Mouse (Mus musculus) CH12.LX (cell line): Measurements from ENCODE around the gene Cpb2. TPM values are rescaled to one million over a fixed set of nuclear protein-coding genes. Genes with fewer than 3 reads are reported as not detected.

Source experiments
- DNase-seq: peaks from one replicate; pipeline ENCODE4 v3.0.0-alpha.2; 2013; ENCODE audit errors: extremely low read depth
- H3K27ac ChIP-seq: 2 replicates; pipeline ENCODE4 v1.5.1; 2012; ENCODE audit warnings: low read depth, mild to moderate bottlenecking, control low read depth, moderate library complexity; ENCODE audit not compliant: insufficient read depth
- H3K27me3 ChIP-seq: replicated peaks from 2 replicates; pipeline ENCODE3; 2012; ENCODE audit warnings: inconsistent platforms
- H3K36me3 ChIP-seq, 2 experiments: replicated peaks in 1 of 2; 2 replicates each; pipeline versions ENCODE3 to v1.6.1; 2012; ENCODE audit warnings: inconsistent platforms in 1 of 2, low read length in 1 of 2, mild to moderate bottlenecking in 1 of 2, mixed read lengths in 1 of 2, moderate library complexity in 1 of 2; ENCODE audit not compliant: control insufficient read depth in 1 of 2, insufficient read depth in 1 of 2
- H3K4me1 ChIP-seq, 2 experiments: 2 replicates each; pipeline ENCODE4 v1.6.1; 2012; ENCODE audit warnings: inconsistent platforms in 1 of 2, moderate library complexity in 1 of 2; ENCODE audit not compliant: insufficient read depth in 2 of 2, control insufficient read depth in 1 of 2
- H3K4me2 ChIP-seq: 2 replicates; pipeline ENCODE4 v1.6.1; 2012; ENCODE audit warnings: low read depth, mild to moderate bottlenecking, control low read depth; ENCODE audit not compliant: poor library complexity, insufficient read depth, severe bottlenecking
- H3K4me3 ChIP-seq, 3 experiments: fragments of 150-350 bp in 1 of 3; sonication (generic) in 1 of 3; replicated peaks in 1 of 3; 2 replicates each; pipeline versions ENCODE3 to v1.5.1; 2011 to 2012; ENCODE audit warnings: low read depth in 2 of 3, low read length in 2 of 3, mild to moderate bottlenecking in 2 of 3, moderate library complexity in 2 of 3, control low read depth in 1 of 3, improper control_type of control experiment in 1 of 3, inconsistent platforms in 1 of 3, mixed read lengths in 1 of 3; ENCODE audit not compliant: poor library complexity in 1 of 3
- H3K79me2 ChIP-seq: replicated peaks from 2 replicates; pipeline ENCODE4 v1.6.1; 2012; ENCODE audit warnings: mild to moderate bottlenecking, moderate library complexity; ENCODE audit not compliant: control insufficient read depth, poor library complexity, insufficient read depth, severe bottlenecking; ENCODE audit errors: extremely low read depth
- H3K9ac ChIP-seq: 2 replicates; pipeline ENCODE4 v1.6.1; 2012; ENCODE audit warnings: low read depth, mild to moderate bottlenecking, control low read depth, moderate library complexity; ENCODE audit not compliant: insufficient read depth
- H3K9me3 ChIP-seq: replicated peaks from 2 replicates; pipeline ENCODE3; 2012; ENCODE audit warnings: low read length, inconsistent platforms, mixed read lengths
- BHLHE40 ChIP-seq: IDR thresholded peaks from 2 replicates; pipeline ENCODE4 v1.6.1; 2011; ENCODE audit warnings: mild to moderate bottlenecking, low read depth, low read length, improper control_type of control experiment
- CHD2 ChIP-seq: IDR thresholded peaks from 2 replicates; pipeline ENCODE4 v1.6.1; 2011; ENCODE audit warnings: low read length, improper control_type of control experiment
- CTCF ChIP-seq, 2 experiments: IDR thresholded peaks in 1 of 2; conservative IDR thresholded peaks in 1 of 2; 2 replicates each; pipeline ENCODE4 v1.5.1; 2011 to 2012; ENCODE audit warnings: low read depth in 2 of 2, low read length in 2 of 2, improper control_type of control experiment in 1 of 2, inconsistent platforms in 1 of 2, mild to moderate bottlenecking in 1 of 2, moderate library complexity in 1 of 2
- ETS1 ChIP-seq: conservative IDR thresholded peaks from 2 replicates; pipeline ENCODE4 v1.6.1; 2012; ENCODE audit warnings: low read depth, mild to moderate bottlenecking, inconsistent platforms, low read length, improper control_type of control experiment, moderate library complexity
- GABPA ChIP-seq: IDR thresholded peaks from 2 replicates; pipeline ENCODE4 v1.6.1; 2012; ENCODE audit warnings: low read depth, low read length, improper control_type of control experiment, inconsistent platforms; ENCODE audit not compliant: insufficient replicate concordance
- HCFC1 ChIP-seq: IDR thresholded peaks from 2 replicates; pipeline ENCODE4 v1.6.1; 2012; ENCODE audit warnings: low read depth, mild to moderate bottlenecking, inconsistent platforms, low read length, improper control_type of control experiment
- IRF4 ChIP-seq: IDR thresholded peaks from 2 replicates; pipeline ENCODE4 v1.6.1; 2014; ENCODE audit warnings: low read depth, mild to moderate bottlenecking, inconsistent platforms, low read length, improper control_type of control experiment
- JUN ChIP-seq: IDR thresholded peaks from 2 replicates; pipeline ENCODE4 v1.6.1; 2011; ENCODE audit warnings: low read depth, mild to moderate bottlenecking, low read length, improper control_type of control experiment, moderate library complexity; ENCODE audit not compliant: insufficient read depth
- KAT2A ChIP-seq: IDR thresholded peaks from 2 replicates; pipeline ENCODE4 v1.6.1; 2012; ENCODE audit warnings: low read length, improper control_type of control experiment, inconsistent platforms; ENCODE audit not compliant: insufficient replicate concordance
- MAFK ChIP-seq: IDR thresholded peaks from 2 replicates; pipeline ENCODE4 v1.6.1; 2011; ENCODE audit warnings: low read length, improper control_type of control experiment; ENCODE audit not compliant: insufficient replicate concordance
- MAX ChIP-seq: IDR thresholded peaks from 2 replicates; pipeline ENCODE4 v1.6.1; 2011; ENCODE audit warnings: low read length, improper control_type of control experiment
- MEF2A ChIP-seq: IDR thresholded peaks from 2 replicates; pipeline ENCODE4 v1.6.1; 2014; ENCODE audit warnings: low read depth, mild to moderate bottlenecking, inconsistent platforms, low read length, improper control_type of control experiment, borderline replicate concordance
- MYC ChIP-seq: IDR thresholded peaks from 2 replicates; pipeline ENCODE4 v1.6.1; 2011; ENCODE audit warnings: low read depth, mild to moderate bottlenecking, improper control_type of control experiment, low read length
- NELFE ChIP-seq: IDR thresholded peaks from 2 replicates; pipeline ENCODE4 v1.6.1; 2011; ENCODE audit warnings: low read depth, low read length, improper control_type of control experiment
- PAX5 ChIP-seq: IDR thresholded peaks from 2 replicates; pipeline ENCODE4 v1.6.1; 2012; ENCODE audit warnings: low read length, inconsistent platforms, mixed read lengths
- POLR2AphosphoS2 ChIP-seq: IDR thresholded peaks from 2 replicates; pipeline ENCODE4 v1.6.1; 2011; ENCODE audit warnings: low read depth, low read length, improper control_type of control experiment
- RAD21 ChIP-seq: IDR thresholded peaks from 2 replicates; pipeline ENCODE4 v1.6.1; 2011; ENCODE audit warnings: low read depth, mild to moderate bottlenecking, low read length, improper control_type of control experiment, moderate library complexity
- RCOR1 ChIP-seq: conservative IDR thresholded peaks from 2 replicates; pipeline ENCODE4 v1.6.1; 2012; ENCODE audit warnings: low read depth, mild to moderate bottlenecking, inconsistent platforms, low read length, improper control_type of control experiment
- SIN3A ChIP-seq: IDR thresholded peaks from 2 replicates; pipeline ENCODE4 v1.6.1; 2012; ENCODE audit warnings: low read length, improper control_type of control experiment, inconsistent platforms
- TBP ChIP-seq: conservative IDR thresholded peaks from 2 replicates; pipeline ENCODE4 v1.6.1; 2011; ENCODE audit warnings: low read depth, low read length, improper control_type of control experiment
- USF2 ChIP-seq: conservative IDR thresholded peaks from 2 replicates; pipeline ENCODE4 v1.6.1; 2011; ENCODE audit warnings: low read depth, low read length, improper control_type of control experiment
- ZKSCAN1 ChIP-seq: IDR thresholded peaks from 2 replicates; pipeline ENCODE4 v1.6.1; 2012; ENCODE audit warnings: low read depth, inconsistent platforms, low read length, improper control_type of control experiment, borderline replicate concordance
- ZMIZ1 ChIP-seq: IDR thresholded peaks from 2 replicates; pipeline ENCODE4 v1.6.1; 2012; ENCODE audit warnings: low read depth, mild to moderate bottlenecking, inconsistent platforms, low read length, improper control_type of control experiment
- ZNF384 ChIP-seq: IDR thresholded peaks from 2 replicates; pipeline ENCODE4 v1.6.1; 2012; ENCODE audit warnings: low read depth, low read length, improper control_type of control experiment, inconsistent platforms
- dilution Hi-C: fragments of 300-500 bp; cut with MboI; formaldehyde crosslinking; loops from 2 replicates; pipeline ENCODE4 v1.14.3; 2020; ENCODE audit warnings: low sequenced_read_pairs; ENCODE audit not compliant: extremely low pct_unique_long_range_greater_than_20kb, extremely low pct_ligation_motif_present
- in situ Hi-C: fragments of 300-500 bp; cut with MboI; formaldehyde crosslinking; loops from 3 replicates; pipeline ENCODE4 v1.14.3; 2019; ENCODE audit warnings: low sequenced_read_pairs, low pct_ligation_motif_present, low pct_unique_long_range_greater_than_20kb, mixed read lengths
- polyA plus RNA-seq: library from polyadenylated mRNA; unstranded; fragments of >175 nt; gene quantifications from 2 replicates; pipeline ENCODE4 v1.2.1, GENCODE M21; 2012; ENCODE audit warnings: low read depth; ENCODE audit not compliant: insufficient read length
- total RNA-seq, 2 experiments: library from RNA; depleted of rRNA; stranded (reverse); fragments of 300-350 nt in 1 of 2; fragments of >200 nt in 1 of 2; gene quantifications; 2 replicates each; pipeline ENCODE4 v1.2.3; 2012 to 2014

Cpb2 gene
- total and polyA plus RNA-seq, 3 experiments = not detected

GRCm38 (mm10) chr14:75197660-75198059 lies 44.4 kb upstream of the Cpb2 start:
- DNase-seq = no peak
- Histone ChIP-seq H3K4me3 (no peak overlapping the region), H3K79me2 (peaks cover 53% of the 10 kb centered on the region), H3K27me3 (no peaks in the 10 kb centered on the region), H3K4me1 (peaks cover 22 to 57% of the 10 kb centered on the region in 2 experiments), H3K36me3 (peaks cover 38 to 89% of the 10 kb centered on the region in 2 experiments), H3K27ac (no peak overlapping the region), H3K9me3 (no peaks in the 10 kb centered on the region), H3K9ac (no peak overlapping the region), H3K4me2 (no peak overlapping the region)
- TF ChIP-seq MYC (no peak), HCFC1 (no peak), CHD2 (no peak), TBP (no peak), ZKSCAN1 (no peak), IRF4 (no peak), USF2 (no peak), NELFE (no peak), KAT2A (no peak), BHLHE40 (no peak), MEF2A (no peak)
- dilution Hi-C loops (no loop called here), in situ Hi-C loops (loop anchor here (10.0 kb wide), 1 partner anchor 143 kb away; no protein-coding TSS in a partner anchor)

- H3K4me2 ChIP-seq = no peak overlapping the region
- no peaks in the 10 kb centered on the region for H3K27me3 ChIP-seq
- H3K36me3 ChIP-seq = peaks cover 72 to 98% of the 10 kb centered on the region in 2 experiments
- no peak overlapping the region for H3K9ac ChIP-seq
- TF ChIP-seq IRF4 = no peak
- no peak for TF ChIP-seq NELFE
- no peak for TF ChIP-seq SIN3A
- no peak for TF ChIP-seq RAD21
- TF ChIP-seq PAX5 = no peak
- no peak for TF ChIP-seq GABPA
- TF ChIP-seq MEF2A = no peak
- no peak for TF ChIP-seq MYC
- TF ChIP-seq BHLHE40 = no peak
- no peak for TF ChIP-seq MAX
- TF ChIP-seq ZMIZ1 = no peak
- TF ChIP-seq CHD2 = no peak
- TF ChIP-seq MAFK = no peak
- TF ChIP-seq JUN = no peak
- no peak for TF ChIP-seq RCOR1
- TF ChIP-seq POLR2AphosphoS2 = no peak
- no peak for TF ChIP-seq CTCF (conservative IDR thresholded peaks at IDR 0.05 in 1 of 2, IDR thresholded peaks at IDR 0.05 in 1 of 2; ENCODE audit: low read depth in 2 of 2, low read length in 2 of 2)
- no peak for TF ChIP-seq ZNF384
- TF ChIP-seq ETS1 = no peak
- TF ChIP-seq KAT2A = no peak
- TF ChIP-seq, all 38 proteins: peak for 0
- no peak overlapping the region for H3K27ac ChIP-seq
- no peak overlapping the region for H3K4me3 ChIP-seq
- peaks cover 8% of the 10 kb centered on the region for H3K79me2 ChIP-seq
- no peak for DNase-seq
- H3K4me1 ChIP-seq = no peaks in the 10 kb centered on the region
- H3K9me3 ChIP-seq = no peaks in the 10 kb centered on the region
- dilution Hi-C loops = no loop called here
- in situ Hi-C loops = no loop called here
Observed at GRCm38 (mm10) chr14:75205363-75206051, 36.6 kb upstream of the Cpb2 start.
